Mouse (Mus musculus) G1E (cell line): ENCODE data around the gene A3galt2. TPM values are rescaled to one million over a fixed set of nuclear protein-coding genes. Genes with fewer than 3 reads are reported as not detected.

Source experiments
- ATAC-seq: 2 replicates; pipeline ENCODE4 v1.8.0; 2016; ENCODE audit warnings: mild to moderate bottlenecking; ENCODE audit not compliant: insufficient number of reproducible peaks, poor library complexity, low FRiP score, severe bottlenecking; ENCODE audit errors: extremely low read depth
- DNase-seq: peaks from one replicate; pipeline ENCODE4 v3.0.0; 2012; ENCODE audit warnings: low spot score
- H3K27me3 ChIP-seq: 2 replicates; pipeline ENCODE4 v1.6.1; 2012; ENCODE audit warnings: mild to moderate bottlenecking, low read length, inconsistent platforms; ENCODE audit not compliant: insufficient read depth
- H3K36me3 ChIP-seq: replicated peaks from 2 replicates; pipeline ENCODE3; 2012; ENCODE audit warnings: mild to moderate bottlenecking, inconsistent platforms
- H3K4me1 ChIP-seq: 2 replicates; pipeline ENCODE4 v1.6.1; 2012; ENCODE audit warnings: low read depth, low read length, inconsistent platforms, mixed read lengths; ENCODE audit not compliant: insufficient read depth
- H3K4me3 ChIP-seq: 2 replicates; pipeline ENCODE4 v1.5.1; 2012; ENCODE audit warnings: low read depth, mild to moderate bottlenecking, inconsistent platforms, low read length, moderate library complexity, mixed read lengths
- H3K9me3 ChIP-seq: replicated peaks from 2 replicates; pipeline ENCODE4 v1.6.1; 2012; ENCODE audit warnings: inconsistent platforms
- CTCF ChIP-seq: IDR thresholded peaks from 2 replicates; pipeline ENCODE4 v1.5.1; 2012; ENCODE audit warnings: low read depth, low read length, inconsistent platforms, mixed read lengths
- GATA1 ChIP-seq: IDR thresholded peaks from 2 replicates; pipeline ENCODE4 v1.6.1; 2012; ENCODE audit warnings: borderline replicate concordance, low read length, inconsistent platforms, mixed read lengths
- GATA2 ChIP-seq: IDR thresholded peaks from 2 replicates; pipeline ENCODE4 v1.6.1; 2012; ENCODE audit warnings: low read depth, low read length, inconsistent platforms, borderline replicate concordance
- POLR2AphosphoS5 ChIP-seq: IDR thresholded peaks from 2 replicates; pipeline ENCODE4 v1.6.1; 2012; ENCODE audit warnings: low read depth, low read length, inconsistent platforms; ENCODE audit not compliant: insufficient replicate concordance
- TAL1 ChIP-seq: conservative IDR thresholded peaks from 2 replicates; pipeline ENCODE4 v1.6.1; 2012; ENCODE audit warnings: low read depth, low read length, inconsistent platforms, mixed read lengths
- polyA plus RNA-seq: library from polyadenylated mRNA; stranded (reverse); fragments of >175 nt; gene quantifications from 2 replicates; pipeline ENCODE4 v1.2.3, GENCODE M21; 2012
- total RNA-seq, 2 experiments: library from RNA; stranded (forward) in 1 of 2; stranded (reverse) in 1 of 2; fragments of 200-1000 nt in 1 of 2; fragments of >200 nt in 1 of 2; fragmentation: Nextera tagmentation in 1 of 2; gene quantifications; 2 replicates each; pipeline ENCODE4 v1.2.3; 2014 to 2017

The A3galt2 gene
- total and polyA plus RNA-seq, 3 experiments: 0.16 TPM; not detected in 2

GRCm38 (mm10) chr4:128806043-128806826 lies 51.1 kb downstream of the A3galt2 start, which contains the start of gene Zfp362:
TSS of gene Zfp362 (minus strand) at chr4:128806045.
- Histone ChIP-seq H3K27me3 (peaks cover 3% of the 10 kb centered on the region; the same call in 1 of the 2 replicates), H3K4me1 (peaks cover 42% of the 10 kb centered on the region), H3K36me3 (peaks cover 14% of the 10 kb centered on the region), H3K4me3 (peak within 1 kb of the TSS; percentile 73), H3K9me3 (no peaks in the 10 kb centered on the region)
- ATAC-seq: no peak
- TF ChIP-seq GATA1: no peak
- no peak for TF ChIP-seq POLR2AphosphoS5
- TF ChIP-seq TAL1: no peak
- no peak for TF ChIP-seq CTCF
- TF ChIP-seq GATA2: no peak
- DNase-seq: peak; percentile 38

- ATAC-seq (peak; percentile 63), DNase-seq (peak; percentile 65)
- Histone ChIP-seq H3K4me3 (peak overlapping the region; percentile 73; the same call in 1 of the 2 replicates), H3K27me3 (peaks cover 3% of the 10 kb centered on the region; the same call in 1 of the 2 replicates), H3K9me3 (no peaks in the 10 kb centered on the region), H3K36me3 (peaks cover 8% of the 10 kb centered on the region), H3K4me1 (peaks cover 38% of the 10 kb centered on the region)
- TF ChIP-seq GATA1 (no peak), GATA2 (no peak), CTCF (no peak), TAL1 (no peak), POLR2AphosphoS5 (no peak)
Measured at GRCm38 (mm10) chr4:128806827-128807179, 51.6 kb downstream of the A3galt2 start.

GRCm38 (mm10) chr4:128811382-128812056 lies 56.4 kb downstream of the A3galt2 start:
- Histone ChIP-seq H3K4me3 (peak overlapping the region; percentile 68), H3K4me1 (peaks cover 13% of the 10 kb centered on the region), H3K27me3 (peaks cover 5% of the 10 kb centered on the region; the same call in 1 of the 2 replicates), H3K36me3 (no peaks in the 10 kb centered on the region), H3K9me3 (no peaks in the 10 kb centered on the region)
- no peak for TF ChIP-seq GATA2
- TF ChIP-seq TAL1: no peak
- peak; percentile 93 for ATAC-seq
- peak; percentile 71 for DNase-seq

DNA sequence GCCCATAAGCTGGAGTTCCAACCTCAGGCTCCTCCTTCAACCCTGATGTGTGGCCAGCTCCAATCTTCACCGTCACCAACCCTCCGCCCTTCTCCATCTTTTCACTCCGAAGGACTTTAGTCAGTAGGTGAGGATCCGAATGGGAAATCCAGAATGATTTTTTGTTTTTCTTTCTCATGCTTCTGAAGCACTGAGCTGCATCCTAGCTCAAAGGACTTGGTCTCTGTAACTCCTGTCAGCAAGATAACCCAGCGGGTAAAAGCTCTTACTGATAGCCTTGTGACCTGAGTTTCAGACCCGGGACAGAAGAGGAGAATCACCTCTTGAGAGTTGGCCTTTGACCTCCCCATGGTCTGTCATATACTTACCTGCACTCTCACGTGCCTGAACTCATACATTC lies 61.8 kb downstream of the A3galt2 start:
- TF ChIP-seq GATA1: no peak
- TF ChIP-seq POLR2AphosphoS5: no peak
- TF ChIP-seq TAL1: no peak
- no peak for TF ChIP-seq CTCF
- H3K4me1 ChIP-seq: peaks cover 4% of the 10 kb centered on the region; the same call in 1 of the 2 replicates

More for the DNA sequence above, 61.8 kb downstream of the A3galt2 start:
- Histone ChIP-seq H3K4me3 (no peak overlapping the region), H3K36me3 (no peaks in the 10 kb centered on the region), H3K27me3 (peaks cover 2% of the 10 kb centered on the region; the same call in 1 of the 2 replicates), H3K9me3 (no peaks in the 10 kb centered on the region)
- no peak for ATAC-seq
- no peak for DNase-seq

Other genes starting within 250 kb of the A3galt2 start
- 6.1 and 6.3 TPM in 2 replicates for gene Zscan20, start 145.3 kb upstream of the A3galt2 start, total RNA-seq (2014; fragmentation: Nextera tagmentation)
- 5.7 and 6.1 TPM in 2 replicates for gene Zscan20, start 145.3 kb upstream of the A3galt2 start, total RNA-seq (2017)
- 2.8 and 3.2 TPM in 2 replicates for gene Zscan20, start 145.3 kb upstream of the A3galt2 start, polyA plus RNA-seq
- not detected in 2 replicates for gene Tlr12, start 136.7 kb upstream of the A3galt2 start, total RNA-seq (2014; fragmentation: Nextera tagmentation)
- 0.12 TPM in 1 of 2 replicates, not detected in the other for gene Tlr12, start 136.7 kb upstream of the A3galt2 start, total RNA-seq (2017)
- gene Tlr12, start 136.7 kb upstream of the A3galt2 start, polyA plus RNA-seq: not detected in 2 replicates
- 58.8 and 63.5 TPM in 2 replicates for gene Phc2, start 100.7 kb upstream of the A3galt2 start, total RNA-seq (2014; fragmentation: Nextera tagmentation)
- 16.2 and 17.5 TPM in 2 replicates for gene Phc2, start 100.7 kb upstream of the A3galt2 start, total RNA-seq (2017)
- 121 and 131 TPM in 2 replicates for gene Phc2, start 100.7 kb upstream of the A3galt2 start, polyA plus RNA-seq
- 26.6 and 39.5 TPM in 2 replicates for gene Zfp362, start 50.7 kb downstream of the A3galt2 start, total RNA-seq (2014; fragmentation: Nextera tagmentation)
- 1.6 and 2.2 TPM in 2 replicates for gene Zfp362, start 50.7 kb downstream of the A3galt2 start, total RNA-seq (2017)
- gene Zfp362, start 50.7 kb downstream of the A3galt2 start, polyA plus RNA-seq: 70.0 and 73.8 TPM in 2 replicates
- not detected in 2 replicates for gene Trim62, start 128.2 kb downstream of the A3galt2 start, total RNA-seq (2014; fragmentation: Nextera tagmentation)
- 0.12 and 0.16 TPM in 2 replicates for gene Trim62, start 128.2 kb downstream of the A3galt2 start, total RNA-seq (2017)
- gene Trim62, start 128.2 kb downstream of the A3galt2 start, polyA plus RNA-seq: not detected in 2 replicates
- gene Azin2, start 207.1 kb downstream of the A3galt2 start, total RNA-seq (2014; fragmentation: Nextera tagmentation): not detected in 2 replicates
- gene Azin2, start 207.1 kb downstream of the A3galt2 start, total RNA-seq (2017): not detected in 2 replicates
- not detected in 2 replicates for gene Azin2, start 207.1 kb downstream of the A3galt2 start, polyA plus RNA-seq
- 103 TPM in 2 replicates for gene Ak2, start 236.6 kb downstream of the A3galt2 start, total RNA-seq (2014; fragmentation: Nextera tagmentation)
- gene Ak2, start 236.6 kb downstream of the A3galt2 start, total RNA-seq (2017): 209 and 214 TPM in 2 replicates
- gene Ak2, start 236.6 kb downstream of the A3galt2 start, polyA plus RNA-seq: 166 and 196 TPM in 2 replicates